Mouse (Mus musculus) neural tube, embryonic 14.5 days (tissue): ENCODE results near the gene Aoc2. TPM values are rescaled to one million over a fixed set of nuclear protein-coding genes. Genes with fewer than 3 reads are reported as not detected.
"Not testable (repeated sequence)": the region's sequence is repeated elsewhere in the genome, so short reads cannot be mapped to it uniquely, and the experiment has no call there.

ENCODE experiments used
- ATAC-seq: fragments of 200-750 bp; cut with Nextera tagmentation; 2 replicates; pipeline ENCODE4 v1.8.0; 2017; ENCODE audit warnings: low read depth, mild to moderate bottlenecking, moderate TSS enrichment, moderate library complexity
- H3K27ac ChIP-seq: fragments of 300-500 bp; sonication (generic); 2 replicates; pipeline ENCODE4 v1.5.1; 2014; ENCODE audit warnings: low read depth, mild to moderate bottlenecking, control low read depth, low read length, moderate library complexity, mixed read lengths
- H3K27me3 ChIP-seq: fragments of 300-500 bp; sonication (generic); 2 replicates; pipeline ENCODE4 v1.6.1; 2014; ENCODE audit warnings: low read length; ENCODE audit not compliant: control insufficient read depth, insufficient read depth
- H3K36me3 ChIP-seq: fragments of 300-500 bp; sonication (generic); 2 replicates; pipeline ENCODE4 v1.6.1; 2014; ENCODE audit warnings: low read length, mixed read lengths; ENCODE audit not compliant: control insufficient read depth, insufficient read depth
- H3K4me1 ChIP-seq: fragments of 300-500 bp; sonication (generic); 2 replicates; pipeline ENCODE4 v1.6.1; 2014; ENCODE audit warnings: low read length; ENCODE audit not compliant: control insufficient read depth, insufficient read depth
- H3K4me2 ChIP-seq: fragments of 300-500 bp; sonication (generic); 2 replicates; pipeline ENCODE4 v1.6.1; 2014; ENCODE audit warnings: mild to moderate bottlenecking, low read depth, low read length, control low read depth
- H3K4me3 ChIP-seq: fragments of 300-500 bp; sonication (generic); 2 replicates; pipeline ENCODE4 v1.5.1; 2014; ENCODE audit warnings: low read depth, low read length, control low read depth, mixed read lengths
- H3K9ac ChIP-seq: fragments of 300-500 bp; sonication (generic); replicated peaks from 2 replicates; pipeline ENCODE4 v1.6.1; 2014; ENCODE audit warnings: low read depth, mild to moderate bottlenecking, control low read depth, low read length, mixed read lengths
- H3K9me3 ChIP-seq: fragments of 300-500 bp; sonication (generic); 2 replicates; pipeline ENCODE4 v1.6.1; 2016; ENCODE audit warnings: low read length; ENCODE audit not compliant: control insufficient read depth
- WGBS: fragments of 180-500 bp; shearing (Covaris S2); extraction: QIAGEN DNeasy Blood & Tissue Kit; methylation state at CpG from one replicate; pipeline ENCODE4 v1.1.7; 2014; 5-methylcytosine and 5-hydroxymethylcytosine counted together
- polyA plus RNA-seq: library from polyadenylated mRNA; unstranded; fragments of >200 nt; fragmentation: Nextera tagmentation; extraction: Ambion mirVana; gene quantifications from 2 replicates; pipeline ENCODE4 v1.2.1, GENCODE M21; 2014

Gene Aoc2
- polyA plus RNA-seq, 1 experiment from 2014 or later: 1.7 TPM

DNA sequence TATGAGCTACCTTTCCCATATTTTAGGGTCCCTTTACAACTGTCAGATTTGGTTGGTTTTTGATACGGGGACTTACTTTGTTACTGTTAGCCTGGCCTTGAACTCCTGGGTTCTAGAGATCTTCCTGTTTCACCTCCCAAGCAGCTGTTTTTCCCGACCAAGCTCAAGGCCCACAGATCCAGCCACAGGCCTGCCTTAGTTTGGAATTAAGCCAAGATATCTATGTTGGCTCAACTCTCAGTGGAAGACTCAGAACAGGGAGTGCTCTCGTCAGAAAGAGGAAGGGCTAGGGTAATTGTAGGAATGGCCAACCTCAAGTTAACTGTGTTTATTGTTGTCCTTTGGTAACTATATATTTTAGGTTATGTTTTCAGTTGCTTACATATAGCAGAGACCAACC lies 12.7 kb upstream of the Aoc2 start:
- WGBS: 76% methylated on average over 3 of the region's 3 CpGs
- Histone ChIP-seq H3K36me3 (no peaks in the 10 kb centered on the region), H3K9me3 (no peaks in the 10 kb centered on the region), H3K4me1 (peaks cover 6% of the 10 kb centered on the region; the same call in 1 of the 2 replicates), H3K4me3 (no peak overlapping the region), H3K9ac (no peak overlapping the region), H3K27ac (no peak overlapping the region), H3K4me2 (no peak overlapping the region), H3K27me3 (no peaks in the 10 kb centered on the region)
- ATAC-seq: no peak

DNA sequence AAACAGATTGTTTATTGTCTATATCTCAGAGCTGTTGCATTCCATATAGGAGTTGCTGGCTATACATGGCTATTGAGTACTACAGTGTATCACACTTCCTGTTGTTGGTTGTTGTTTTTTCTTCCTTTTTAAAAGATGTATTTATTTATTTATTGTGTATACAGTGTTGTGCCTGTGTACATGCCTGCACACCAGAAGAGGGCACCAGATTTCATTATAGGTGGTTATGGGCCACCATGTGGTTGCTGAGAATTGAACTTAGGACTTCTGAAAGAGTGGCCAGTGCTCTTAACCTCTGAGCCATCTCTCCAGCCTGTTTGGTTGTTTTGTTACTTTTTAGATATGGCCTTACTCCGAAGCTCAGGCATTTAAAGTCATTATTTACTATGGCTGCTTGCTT lies 10.3 kb upstream of the Aoc2 start:
- H3K4me3 ChIP-seq: no peak overlapping the region
- peaks cover 11% of the 10 kb centered on the region; the same call in 1 of the 2 replicates for H3K4me1 ChIP-seq
- no peak overlapping the region for H3K4me2 ChIP-seq
- no peak overlapping the region for H3K27ac ChIP-seq
- no peak overlapping the region for H3K9ac ChIP-seq
- 97% methylated on average over 1 of the region's 1 CpGs for WGBS
- peaks cover 4% of the 10 kb centered on the region for H3K36me3 ChIP-seq
- no peaks in the 10 kb centered on the region for H3K9me3 ChIP-seq
- ATAC-seq: no peak
- H3K27me3 ChIP-seq: no peaks in the 10 kb centered on the region

DNA sequence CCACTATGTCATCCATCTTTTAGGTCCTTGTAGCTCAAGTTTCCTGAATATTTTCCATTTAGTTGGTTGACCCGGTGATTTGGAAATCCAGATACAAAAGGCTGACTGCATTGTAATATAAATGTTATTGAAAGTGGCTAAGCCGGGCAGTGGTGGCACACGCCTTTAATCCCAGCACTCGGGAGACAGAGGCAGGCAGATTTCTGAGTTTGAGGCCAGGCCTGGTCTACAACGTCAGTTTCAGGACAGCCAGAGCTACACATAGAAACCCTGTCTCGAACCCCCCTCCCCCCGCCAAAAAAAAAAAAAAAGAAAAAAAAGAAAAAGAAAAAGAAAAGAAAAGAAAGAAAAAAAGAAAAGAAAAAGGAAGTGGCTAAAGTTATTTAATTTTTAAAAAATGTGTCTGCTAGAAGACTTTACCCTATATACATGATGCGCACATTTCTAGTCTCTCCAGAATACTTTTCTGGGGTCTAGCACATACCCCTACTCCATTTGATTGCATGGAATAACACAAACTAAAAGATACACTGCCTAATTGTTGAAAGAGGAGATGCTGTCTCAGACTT lies 9.7 kb upstream of the Aoc2 start:
- ATAC-seq: no peak
- H3K27me3 ChIP-seq: no peaks in the 10 kb centered on the region
- H3K36me3 ChIP-seq: peaks cover 9% of the 10 kb centered on the region
- H3K4me2 ChIP-seq: peak overlapping the region; percentile 75
- peak overlapping the region; percentile 80; the same call in 1 of the 2 replicates for H3K27ac ChIP-seq
- WGBS: 85% methylated on average over 8 of the region's 8 CpGs
- H3K4me1 ChIP-seq: peaks cover 11% of the 10 kb centered on the region; the same call in 1 of the 2 replicates
- H3K9me3 ChIP-seq: no peaks in the 10 kb centered on the region
- peak overlapping the region; percentile 90; the same call in 1 of the 2 replicates for H3K9ac ChIP-seq
- H3K4me3 ChIP-seq: peak overlapping the region; percentile 93

DNA sequence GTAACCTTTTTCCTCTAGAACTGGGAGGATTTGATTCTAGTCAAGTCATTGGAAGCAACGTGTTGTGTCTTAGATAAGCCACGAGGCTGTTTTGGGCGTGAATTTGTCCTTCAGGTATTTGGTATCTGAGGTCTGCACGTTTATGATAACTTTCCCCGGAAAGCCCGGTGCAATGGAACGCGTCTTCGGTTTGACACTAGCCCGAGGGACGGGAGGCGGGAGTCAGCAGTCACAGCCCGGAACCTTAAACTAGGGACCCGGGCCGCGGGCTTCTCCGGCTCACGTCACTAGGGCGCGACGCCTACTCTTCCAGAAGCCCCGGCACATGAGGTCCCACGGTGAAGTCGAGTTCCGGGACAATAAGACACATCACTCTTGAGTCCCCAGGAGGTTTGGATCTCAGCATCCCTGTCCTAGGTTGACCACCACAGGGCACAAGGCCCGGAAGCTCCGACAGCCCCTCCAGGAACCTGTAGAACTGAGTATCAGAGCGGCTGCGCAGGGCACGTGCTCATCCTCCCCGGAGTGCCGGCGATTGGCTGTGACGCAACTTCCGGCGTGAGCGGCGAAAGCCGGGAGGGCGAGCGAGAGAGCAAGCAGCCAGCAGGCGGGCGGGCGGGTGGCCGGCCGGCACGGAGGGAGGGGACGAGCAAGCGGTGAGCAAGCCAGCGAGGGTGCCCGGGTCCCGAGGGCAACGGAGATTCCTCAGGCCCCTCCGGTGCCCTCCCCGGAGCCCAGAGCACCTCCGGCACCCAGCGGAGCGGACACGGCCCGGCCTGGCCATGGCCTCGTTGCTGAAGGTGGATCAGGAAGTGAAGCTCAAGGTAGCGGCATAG lies 9.0 kb upstream of the Aoc2 start, which contains the start of gene Psme3:
Psme3 (plus strand) TSS at position 549 of the 836 bp plus-strand sequence.
- Histone ChIP-seq H3K27me3 (no peaks in the 10 kb centered on the region), H3K27ac (peak within 1 kb of the TSS; percentile 80), H3K4me1 (peaks cover 11% of the 10 kb centered on the region; the same call in 1 of the 2 replicates), H3K9me3 (no peaks in the 10 kb centered on the region), H3K9ac (peak within 1 kb of the TSS; percentile 90), H3K4me3 (peak within 1 kb of the TSS; percentile 93), H3K4me2 (peak within 1 kb of the TSS; percentile 75), H3K36me3 (peaks cover 15% of the 10 kb centered on the region)
- peak; percentile 93 for ATAC-seq
- under 1% methylated on average over 61 of the region's 62 CpGs for WGBS

DNA sequence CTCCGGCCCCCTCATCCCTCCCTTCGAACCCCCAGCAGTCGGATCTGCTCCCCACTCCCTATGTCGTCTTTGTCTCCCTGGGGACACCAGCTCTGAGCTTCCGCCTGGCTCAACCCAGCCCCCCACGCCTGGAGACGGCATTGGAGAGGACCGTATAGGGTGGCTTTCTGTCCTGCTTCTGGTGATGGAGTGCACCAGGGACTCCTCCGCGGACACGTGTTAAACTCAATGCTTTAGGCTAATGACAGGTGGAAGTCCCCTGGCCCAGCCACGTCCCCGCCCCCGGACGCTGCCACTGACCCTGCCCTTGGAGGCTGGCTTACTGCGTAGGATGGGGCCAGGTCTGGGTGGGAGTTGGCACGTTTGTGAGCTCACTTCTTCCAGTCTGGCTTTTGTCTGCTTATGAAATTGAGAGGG lies 8.4 kb upstream of the Aoc2 start:
- H3K27ac ChIP-seq: peak overlapping the region; percentile 80
- under 1% methylated on average over 16 of the region's 17 CpGs for WGBS
- H3K9ac ChIP-seq: peak overlapping the region; percentile 90
- H3K36me3 ChIP-seq: peaks cover 20% of the 10 kb centered on the region
- H3K4me1 ChIP-seq: peaks cover 11% of the 10 kb centered on the region; the same call in 1 of the 2 replicates
- H3K4me2 ChIP-seq: peak overlapping the region; percentile 75
- H3K9me3 ChIP-seq: no peaks in the 10 kb centered on the region
- peak overlapping the region; percentile 93 for H3K4me3 ChIP-seq
- no peaks in the 10 kb centered on the region for H3K27me3 ChIP-seq
- ATAC-seq: peak; percentile 66

DNA sequence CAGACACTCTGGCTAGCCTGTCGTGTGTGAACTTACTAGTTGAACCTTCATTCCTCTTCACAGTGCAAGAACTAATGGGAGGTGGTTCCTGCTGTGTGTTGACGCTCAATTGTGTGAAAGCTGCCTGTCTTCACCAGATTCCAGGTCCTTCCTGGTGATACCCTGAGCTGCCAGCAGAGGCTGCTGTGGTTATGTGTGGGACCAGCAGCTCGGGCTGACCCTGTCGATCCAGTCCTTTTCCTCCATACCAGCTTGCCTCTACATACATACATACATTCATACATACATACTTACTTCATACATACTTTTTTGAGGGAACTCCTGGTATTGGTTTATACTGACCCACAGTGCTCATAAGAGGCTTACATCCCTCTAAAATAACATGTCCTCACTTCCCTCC lies 1.3 kb upstream of the Aoc2 start:
- no peaks in the 10 kb centered on the region for H3K9me3 ChIP-seq
- peak; percentile 65; the same call in 1 of the 2 replicates for ATAC-seq
- H3K27ac ChIP-seq: no peak overlapping the region
- no peak overlapping the region for H3K9ac ChIP-seq
- no peak overlapping the region for H3K4me3 ChIP-seq
- H3K27me3 ChIP-seq: no peaks in the 10 kb centered on the region
- H3K36me3 ChIP-seq: peaks cover 64% of the 10 kb centered on the region
- H3K4me1 ChIP-seq: no peaks in the 10 kb centered on the region
- no peak overlapping the region for H3K4me2 ChIP-seq
- WGBS: 11% methylated on average over 4 of the region's 4 CpGs

DNA sequence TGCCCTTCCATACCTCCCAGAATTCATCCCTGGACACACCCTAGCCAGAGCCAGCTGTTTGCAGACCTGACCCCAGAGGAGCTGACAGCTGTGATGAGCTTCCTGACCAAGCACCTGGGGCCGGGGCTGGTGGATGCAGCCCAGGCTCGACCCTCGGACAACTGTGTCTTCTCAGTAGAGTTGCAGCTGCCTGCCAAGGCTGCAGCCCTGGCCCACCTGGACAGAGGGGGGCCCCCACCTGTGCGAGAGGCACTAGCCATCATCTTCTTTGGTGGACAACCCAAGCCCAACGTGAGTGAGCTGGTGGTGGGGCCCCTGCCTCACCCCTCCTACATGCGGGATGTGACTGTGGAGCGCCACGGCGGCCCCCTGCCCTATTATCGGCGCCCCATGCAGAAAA lies 338 bp downstream of the Aoc2 start:
- H3K4me3 ChIP-seq, H3K9me3 ChIP-seq, H3K27me3 ChIP-seq, H3K4me2 ChIP-seq, H3K9ac ChIP-seq, H3K27ac ChIP-seq, H3K4me1 ChIP-seq, ATAC-seq: not testable (repeated sequence)
- 92% methylated on average over 11 of the region's 11 CpGs for WGBS
- peaks cover 54% of the 10 kb centered on the region for H3K36me3 ChIP-seq

DNA sequence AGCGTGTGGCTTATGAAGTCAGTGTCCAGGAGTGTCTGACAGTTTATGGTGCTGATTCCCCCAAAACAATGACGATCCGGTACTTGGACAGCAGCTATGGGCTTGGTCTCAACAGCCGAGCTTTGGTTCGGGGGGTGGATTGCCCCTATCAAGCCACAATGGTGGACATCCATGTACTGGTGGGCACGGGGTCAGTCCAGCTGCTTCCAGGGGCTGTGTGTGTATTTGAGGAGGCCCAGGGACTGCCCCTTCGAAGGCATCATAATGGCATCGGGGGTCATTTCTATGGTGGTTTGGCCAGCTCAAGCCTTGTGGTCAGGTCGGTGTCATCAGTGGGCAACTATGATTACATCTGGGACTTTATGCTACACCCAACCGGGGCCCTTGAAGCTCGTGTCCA lies 1.3 kb downstream of the Aoc2 start:
- peaks cover 45% of the 10 kb centered on the region for H3K36me3 ChIP-seq

DNA sequence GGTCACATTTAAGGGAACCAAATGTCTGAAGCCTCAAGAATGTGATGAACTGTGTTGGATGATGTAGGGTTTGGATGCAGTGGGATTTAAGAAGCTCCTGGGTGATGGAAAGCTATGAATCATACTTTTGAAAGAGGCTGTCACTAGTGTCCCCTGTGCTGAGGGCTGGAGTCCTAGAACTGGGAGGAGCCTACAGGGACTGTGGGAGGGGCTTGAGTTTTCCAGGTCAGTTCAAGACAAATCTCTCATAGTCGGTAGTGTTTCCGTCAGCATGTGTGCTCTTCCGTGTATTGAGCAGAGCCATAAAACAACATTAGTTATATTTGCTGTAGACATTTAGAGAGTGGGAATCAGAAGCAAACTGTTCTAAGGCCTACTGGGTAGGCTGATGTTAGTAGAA lies 2.4 kb downstream of the Aoc2 start:
- ATAC-seq: no peak
- no peak overlapping the region for H3K4me2 ChIP-seq
- H3K4me1 ChIP-seq: no peaks in the 10 kb centered on the region
- H3K27ac ChIP-seq: no peak overlapping the region
- H3K9me3 ChIP-seq: no peaks in the 10 kb centered on the region
- WGBS: 47% methylated on average over 3 of the region's 3 CpGs
- no peaks in the 10 kb centered on the region for H3K27me3 ChIP-seq
- no peak overlapping the region for H3K4me3 ChIP-seq
- H3K9ac ChIP-seq: no peak overlapping the region
- H3K36me3 ChIP-seq: peaks cover 35% of the 10 kb centered on the region

More for the DNA sequence above, 1.3 kb downstream of the Aoc2 start:
- ATAC-seq: no peak
- Histone ChIP-seq H3K4me2 (no peak overlapping the region), H3K9me3 (no peaks in the 10 kb centered on the region), H3K4me3 (no peak overlapping the region), H3K4me1 (no peaks in the 10 kb centered on the region), H3K9ac (no peak overlapping the region), H3K27me3 (no peaks in the 10 kb centered on the region), H3K27ac (no peak overlapping the region)
- 86% methylated on average over 11 of the region's 11 CpGs for WGBS
